Mouse (Mus musculus): ENCODE results near the gene Abhd2.

DNA sequence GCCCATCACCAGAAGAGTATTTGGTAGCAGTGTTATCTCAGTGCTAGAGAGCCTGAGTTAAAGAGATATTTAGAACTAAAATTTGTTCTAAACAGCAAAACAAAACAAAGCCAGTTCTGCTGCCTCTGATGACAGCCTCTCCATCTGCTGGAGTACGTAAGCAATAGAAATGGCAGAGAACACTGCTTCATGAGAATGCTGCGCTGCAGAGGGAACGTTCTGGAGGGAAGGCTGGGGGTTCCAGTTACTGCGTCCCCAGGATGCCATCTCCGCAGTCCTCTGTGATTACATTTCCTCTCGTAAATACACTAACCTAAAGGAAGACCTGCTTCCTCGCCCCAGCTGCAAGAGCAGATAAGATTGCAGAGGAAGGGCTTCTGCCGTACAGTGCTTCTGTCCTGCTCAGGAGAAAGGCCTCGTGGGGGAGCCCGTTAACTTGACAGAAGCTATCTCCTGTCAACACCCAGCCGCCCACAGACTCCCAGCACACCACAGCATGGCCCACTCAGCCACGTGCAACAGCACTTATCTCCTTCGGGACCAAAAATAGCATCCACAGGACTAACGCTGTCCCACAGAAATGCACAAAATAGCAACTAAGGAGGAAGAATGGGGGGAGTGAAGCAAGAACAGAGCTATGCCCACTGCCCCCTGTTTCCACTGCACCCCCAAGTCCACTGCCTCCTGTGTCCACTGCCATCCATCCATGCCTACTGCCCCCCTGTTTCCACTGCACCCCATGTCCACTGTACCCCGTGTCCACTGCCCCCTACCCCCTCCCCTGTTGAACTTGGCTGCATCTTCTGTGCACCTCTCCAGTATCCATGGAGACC is 85.6 kb downstream of the Abhd2 start:
- no peak for TF ChIP-seq CTCF (IDR thresholded peaks at IDR 0.05; ENCODE audit: control insufficient read depth, insufficient read depth, low read length)
- no peak for TF ChIP-seq POLR2A (IDR thresholded peaks at IDR 0.05; ENCODE audit: borderline replicate concordance, control insufficient read depth, low read depth, low read length)

Measured in bone marrow, adult 2 months (tissue).